Mouse (Mus musculus): ENCODE data around the gene Il4.

Gene Il4

DNA sequence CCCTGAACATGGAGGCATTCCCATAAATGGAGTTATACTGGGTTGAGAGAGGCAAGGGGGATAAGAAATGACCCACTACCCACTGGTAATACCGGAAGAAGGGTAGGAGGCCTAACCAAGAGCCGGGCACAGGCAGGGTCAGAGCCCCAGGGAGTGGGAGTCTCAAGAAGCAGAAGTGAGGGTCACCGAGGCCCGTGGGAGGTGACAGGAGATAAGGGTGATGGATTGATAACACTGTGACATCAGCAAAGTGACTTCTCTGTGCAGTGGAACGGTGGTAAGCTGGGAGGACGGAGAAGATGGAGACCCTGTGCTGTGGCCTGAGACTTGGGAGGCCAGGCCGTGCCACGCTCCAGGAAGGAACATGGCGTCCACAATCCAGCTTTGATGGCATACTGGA lies 5.1 kb upstream of the Il4 start:
- no peak for DNase-seq

DNA sequence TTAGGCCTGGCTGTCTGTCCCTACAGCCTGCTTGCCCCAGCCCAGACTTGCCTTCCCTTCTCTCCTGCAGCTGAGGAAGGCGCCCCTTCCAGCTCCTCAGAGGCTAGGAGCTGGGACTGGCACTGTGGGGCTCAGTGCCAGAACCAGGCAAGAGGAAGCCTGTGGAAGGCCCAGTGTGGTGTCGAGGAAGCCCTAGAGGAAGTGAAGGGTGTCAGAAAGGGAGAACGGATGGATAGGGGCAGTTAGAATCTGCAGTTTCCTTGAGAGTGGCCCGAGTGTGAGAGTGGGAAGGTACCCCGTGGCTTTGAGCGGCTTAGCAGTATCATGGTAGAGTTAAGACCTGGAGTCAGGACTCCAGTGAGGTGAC lies 4.0 kb upstream of the Il4 start:
- no peak for DNase-seq

DNA sequence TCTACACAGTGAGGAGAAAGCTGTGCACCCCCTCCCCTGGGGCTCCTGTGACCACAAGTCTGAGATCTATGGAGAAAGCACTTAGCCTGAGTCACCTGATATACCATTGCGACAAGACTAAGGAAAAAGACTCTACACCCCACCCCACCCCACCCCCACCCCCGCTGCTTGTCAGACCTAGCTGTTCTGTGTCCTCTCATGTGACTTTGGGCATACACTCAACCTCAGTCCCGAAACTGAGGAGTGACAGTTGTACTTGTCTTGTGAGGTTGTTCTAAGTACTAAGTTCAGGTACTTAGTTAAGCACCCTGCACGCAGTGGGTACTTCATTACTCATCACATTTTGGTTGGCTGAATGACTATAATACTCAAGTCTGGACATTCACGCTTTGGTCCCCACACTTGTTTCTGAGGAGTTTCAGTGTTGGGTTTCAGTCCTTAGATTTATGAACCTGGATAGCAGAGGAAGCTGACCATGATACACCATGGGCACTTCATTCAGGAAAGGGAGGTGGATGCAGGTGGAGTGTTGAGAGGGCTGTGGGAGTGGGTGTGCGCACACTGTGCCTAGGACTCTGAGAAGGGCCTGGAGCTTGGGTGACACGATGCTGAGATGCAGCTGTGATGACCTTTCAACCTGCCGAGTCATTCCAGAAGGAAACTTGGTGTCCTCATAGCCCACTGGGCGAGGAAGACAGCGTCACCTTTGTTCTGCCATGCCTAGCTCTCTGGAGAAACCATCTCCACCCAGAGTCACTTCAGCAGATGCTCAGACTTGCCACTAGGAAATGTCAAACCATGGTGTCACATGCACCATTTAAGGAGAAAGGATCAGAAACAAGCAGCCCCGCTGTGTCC lies 3.3 kb upstream of the Il4 start:
- DNase-seq: no peak

DNA sequence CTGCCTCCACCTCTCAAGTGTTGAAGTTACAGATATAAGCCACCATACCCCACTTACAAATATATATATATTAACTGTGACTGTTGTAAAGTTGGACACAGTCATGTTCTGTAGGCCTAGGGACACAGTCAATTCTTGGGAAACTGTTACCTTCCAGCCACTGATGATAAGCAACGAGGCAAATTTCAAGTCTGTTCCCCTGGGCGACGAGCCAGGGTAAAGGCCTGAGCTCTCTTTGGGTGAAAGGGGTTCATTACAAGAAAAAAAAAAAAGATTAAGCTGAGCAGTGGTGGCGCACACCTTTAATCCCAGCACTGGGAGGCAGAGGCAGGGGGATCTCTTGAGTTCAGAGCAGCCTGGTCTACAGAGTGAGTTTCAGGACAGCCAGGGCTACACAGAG lies 1.6 kb upstream of the Il4 start:
- no peak for DNase-seq

DNA sequence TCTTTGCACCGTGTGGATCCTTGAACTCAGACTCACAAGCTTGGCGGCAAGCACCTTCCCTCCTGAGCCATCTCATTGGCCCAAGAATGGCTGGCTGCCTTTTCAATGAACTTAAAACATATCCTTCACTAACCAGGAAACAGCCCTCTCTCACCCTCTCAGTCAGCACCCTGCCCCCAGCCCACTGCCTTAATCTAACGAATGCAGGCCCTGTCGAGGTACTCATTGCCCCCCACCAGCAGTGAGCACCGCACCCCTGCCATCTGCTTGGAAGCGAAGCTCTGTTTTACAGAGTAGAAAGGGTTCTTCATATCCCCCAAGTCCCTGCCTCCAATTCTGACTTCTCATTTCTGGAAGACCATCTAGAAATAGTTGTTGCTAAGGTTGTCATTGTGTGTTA lies 959 bp upstream of the Il4 start:
- no peak for DNase-seq

DNA sequence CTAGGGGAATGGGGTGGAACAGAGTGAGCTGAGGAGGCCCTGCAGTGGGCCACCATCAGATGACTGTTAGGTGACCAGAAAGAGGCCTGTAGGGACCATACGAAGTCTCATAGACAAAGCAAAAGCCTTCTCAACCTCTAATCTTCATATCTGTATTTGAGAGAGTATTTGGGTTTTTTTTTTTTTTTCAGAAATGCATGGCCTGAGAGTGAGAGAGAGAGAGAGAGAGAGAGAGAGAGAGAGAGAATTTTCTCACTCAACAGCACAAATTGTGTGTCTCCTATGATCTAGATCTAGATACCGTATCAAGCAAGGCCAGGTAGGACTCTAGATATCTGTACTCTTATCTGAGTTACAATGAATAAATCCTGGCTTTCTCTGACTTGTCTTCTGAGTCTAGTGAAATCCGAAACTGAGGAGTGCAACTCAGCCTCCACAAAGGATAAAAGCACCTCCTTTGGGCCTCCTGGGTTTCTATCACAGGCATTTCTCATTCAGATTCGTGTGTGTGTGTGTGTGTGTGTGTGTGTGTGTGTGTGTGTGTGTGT lies 833 bp downstream of the Il4 start:
- no peak for DNase-seq

DNA sequence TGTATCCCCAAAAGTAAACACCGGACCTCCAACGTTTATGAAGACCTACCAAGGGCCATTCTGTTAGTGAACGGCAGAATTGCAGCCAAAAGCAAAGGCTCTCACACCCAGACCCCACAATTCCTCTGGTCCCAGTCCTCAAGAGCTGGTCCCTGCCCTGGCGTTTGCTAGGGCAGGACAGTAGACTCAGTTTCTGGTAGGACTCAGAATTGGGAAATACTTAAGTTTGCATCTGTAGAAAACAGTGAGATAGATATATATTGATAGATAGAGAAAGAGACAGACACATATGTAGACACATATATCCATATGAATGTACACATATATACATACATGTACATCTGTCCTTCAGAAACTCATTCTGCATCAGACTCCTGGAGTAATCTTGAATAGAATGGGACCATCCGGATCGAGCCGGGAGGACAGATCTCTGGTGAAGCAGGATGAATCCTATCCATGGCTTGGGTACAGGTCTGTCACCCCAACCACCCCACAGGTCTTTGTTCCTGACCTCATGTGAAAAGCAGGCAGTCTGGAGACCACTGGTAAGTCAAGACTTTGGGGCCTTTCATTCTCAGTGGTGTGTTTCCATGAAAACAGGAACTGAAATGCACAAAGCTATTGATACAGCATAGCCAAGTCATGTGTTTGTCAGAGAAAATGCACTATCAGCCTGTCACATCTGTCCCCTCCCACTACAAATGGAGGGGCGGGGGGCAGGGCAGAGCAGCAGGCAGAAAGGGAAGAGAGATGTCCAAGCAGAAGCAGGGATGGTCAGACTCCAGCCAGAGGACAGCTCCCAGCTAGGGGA lies 1.5 kb downstream of the Il4 start:
- DNase-seq: no peak

DNA sequence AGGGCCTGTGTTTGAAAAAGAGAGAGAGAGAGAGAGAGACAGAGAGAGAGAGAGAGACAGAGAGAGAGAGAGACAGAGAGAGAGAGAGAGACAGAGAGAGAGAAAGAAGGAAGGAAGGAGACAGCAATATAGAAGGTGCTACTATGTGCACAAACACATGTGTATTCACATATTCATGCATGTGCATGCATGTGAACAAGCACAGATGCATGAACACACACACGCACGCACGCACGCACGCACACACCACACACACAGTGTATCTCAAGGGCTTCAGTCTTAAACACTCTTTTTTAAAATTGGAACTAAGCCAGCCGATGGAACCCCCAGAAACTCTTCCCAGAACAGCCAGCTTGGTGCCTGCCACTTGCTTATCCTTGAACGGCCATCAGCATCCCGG lies 2.9 kb downstream of the Il4 start:
- DNase-seq: no peak

DNA sequence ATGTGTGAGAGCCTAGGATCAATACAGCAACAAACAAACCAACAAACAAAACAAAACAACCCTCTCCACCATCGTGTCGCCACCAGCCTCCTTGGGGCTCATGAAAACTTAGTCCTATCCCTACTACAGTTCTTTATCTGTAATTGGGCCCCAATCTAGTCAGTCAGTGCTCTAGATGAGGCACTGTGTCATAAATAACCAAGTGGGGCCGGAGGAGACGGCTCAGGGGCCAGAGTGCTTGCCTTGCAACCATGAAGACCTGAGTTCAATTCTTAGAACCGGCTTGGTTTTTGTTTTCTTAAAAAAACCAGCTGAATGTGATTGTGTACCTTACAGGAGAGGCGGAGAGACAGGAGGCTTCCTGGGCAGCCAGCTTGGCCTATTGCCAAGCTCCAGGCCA lies 3.3 kb downstream of the Il4 start:
- no peak for DNase-seq

DNA sequence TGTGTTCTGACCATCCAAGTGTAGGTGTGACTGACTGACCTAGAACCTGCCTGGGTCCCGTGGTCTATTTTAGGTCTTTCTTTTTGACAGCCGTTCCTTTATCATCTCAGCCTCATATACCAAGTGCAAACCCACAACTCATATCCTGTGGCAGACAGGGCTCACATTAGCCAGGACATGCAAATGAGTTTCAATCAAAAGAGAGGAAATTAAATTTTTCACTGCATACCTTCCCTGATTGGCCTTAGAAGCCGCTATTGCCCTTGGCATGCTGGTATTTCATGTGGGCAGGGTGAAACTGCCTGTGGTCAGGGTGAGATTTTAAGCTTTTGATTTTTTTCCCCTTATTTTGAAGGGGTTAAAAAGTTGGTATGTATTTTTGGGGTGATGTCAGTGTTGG lies 8.8 kb downstream of the Il4 start:
- no peak for DNase-seq

DNA sequence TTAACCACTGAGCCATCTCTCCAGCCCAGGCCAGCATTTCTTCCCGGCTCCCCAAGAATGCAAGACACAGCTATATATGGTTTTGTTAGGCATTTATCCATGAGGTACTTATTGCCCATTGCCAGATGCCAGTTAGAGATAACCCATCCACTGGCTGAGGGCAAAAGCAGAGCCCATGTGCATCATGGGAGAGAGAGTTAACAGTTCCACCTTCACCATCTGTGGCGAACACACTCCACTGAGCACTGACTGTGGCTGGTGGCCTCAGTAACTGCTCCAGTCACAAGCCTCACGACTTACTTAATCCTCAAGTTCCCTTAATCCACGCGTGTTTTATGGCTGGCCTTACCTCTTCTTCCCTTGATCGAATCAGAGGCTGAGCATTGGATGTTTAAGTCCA lies 9.2 kb downstream of the Il4 start:
- no peak for DNase-seq

DNA sequence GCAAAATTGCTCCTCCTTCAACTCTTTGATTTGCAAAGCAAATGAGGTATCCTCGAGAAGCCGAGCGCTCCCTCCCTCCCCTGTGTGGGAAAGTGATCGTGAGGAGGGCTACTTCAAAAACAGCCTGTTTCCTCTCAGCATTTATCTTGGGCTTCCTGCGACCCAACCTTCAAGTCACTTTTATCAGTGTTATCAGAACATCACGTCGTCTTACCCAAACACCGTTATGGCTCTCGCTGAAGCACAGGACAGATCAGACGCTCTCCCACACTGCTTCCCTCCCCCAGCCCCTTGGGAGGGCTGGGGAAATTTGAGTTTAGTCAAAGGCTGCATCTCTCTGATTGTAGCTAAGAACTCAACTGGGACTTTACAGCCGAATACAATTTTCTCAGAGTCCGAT lies 12.9 kb downstream of the Il4 start:
- no peak for DNase-seq

DNA sequence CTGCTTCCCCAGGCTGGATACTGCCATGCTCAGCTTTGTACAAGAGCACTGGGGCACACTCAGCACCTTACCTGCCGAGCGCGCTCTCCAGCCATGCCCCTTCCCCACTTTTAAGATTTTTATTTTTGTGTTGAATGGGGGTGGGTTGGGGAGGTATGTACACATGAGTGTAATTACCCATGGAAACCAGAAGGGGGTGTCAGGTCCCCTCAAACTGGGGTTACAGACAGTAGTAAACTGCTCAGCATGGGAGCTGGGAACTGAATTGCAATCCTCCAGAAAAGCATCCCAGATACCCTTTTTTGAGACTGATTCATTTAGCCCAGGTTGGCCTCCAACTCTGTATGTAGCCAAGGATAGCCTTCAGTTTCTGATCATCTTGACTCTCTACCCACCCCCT lies 13.5 kb downstream of the Il4 start:
- DNase-seq: no peak

DNA sequence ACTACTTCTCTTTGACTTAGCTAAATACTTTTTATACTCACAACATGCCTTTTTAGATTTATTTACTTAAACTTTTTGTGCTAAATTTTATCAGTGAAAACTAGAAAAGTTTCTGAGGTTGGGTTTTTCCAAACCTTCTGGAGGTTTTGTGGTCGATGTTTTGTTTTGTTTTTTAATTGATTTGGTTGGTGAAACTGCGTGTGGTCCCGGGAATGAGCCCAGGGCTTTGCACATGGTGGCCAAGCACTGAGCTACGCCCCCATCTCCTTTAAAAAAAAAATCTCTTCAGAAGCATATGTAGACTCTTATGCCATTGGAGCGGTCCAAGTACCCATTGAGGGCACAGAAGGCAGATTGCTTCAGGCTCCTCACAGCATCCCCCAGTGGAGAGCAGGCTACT lies 27.4 kb downstream of the Il4 start:
- no peak for DNase-seq

DNA sequence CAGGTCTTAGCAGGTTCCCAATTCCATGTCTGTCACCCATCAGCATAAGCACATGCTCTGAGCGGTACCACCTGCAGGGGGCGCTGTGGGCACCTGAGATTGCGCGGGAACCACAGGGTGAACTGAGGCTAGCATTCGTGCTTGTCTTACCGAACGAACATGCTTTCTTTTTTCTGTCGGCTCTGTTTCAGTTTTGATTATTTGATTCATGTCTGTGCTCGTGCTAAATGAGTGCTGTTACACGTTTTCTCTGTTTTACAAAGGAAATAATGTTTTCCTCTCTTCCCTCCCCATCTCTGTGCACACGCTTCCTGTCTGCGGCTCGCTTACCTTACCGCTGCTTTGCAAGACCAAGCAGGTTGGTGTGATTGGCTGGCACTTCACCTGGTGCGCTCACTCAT lies 28.1 kb downstream of the Il4 start:
- no peak for DNase-seq

DNA sequence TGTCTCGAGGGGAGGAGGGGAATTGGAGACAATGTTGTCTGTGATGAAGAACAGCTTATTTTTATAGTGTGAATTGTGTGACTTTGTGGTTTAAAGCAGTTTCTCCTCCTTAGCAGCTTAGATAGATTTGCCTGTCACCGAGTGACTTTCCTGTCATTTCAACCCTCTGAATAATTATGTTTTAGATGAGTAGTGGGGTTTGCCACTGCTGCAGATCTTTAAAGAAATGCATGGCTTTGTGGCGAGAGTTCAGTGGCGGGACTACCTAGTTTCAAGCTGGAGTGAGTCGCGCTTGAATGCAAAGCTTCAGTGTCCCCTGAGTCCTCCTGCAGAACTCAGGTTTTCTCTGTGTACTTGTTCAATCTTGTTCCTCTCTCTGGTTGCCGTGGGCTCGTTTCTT lies 30.2 kb downstream of the Il4 start:
- no peak for DNase-seq

DNA sequence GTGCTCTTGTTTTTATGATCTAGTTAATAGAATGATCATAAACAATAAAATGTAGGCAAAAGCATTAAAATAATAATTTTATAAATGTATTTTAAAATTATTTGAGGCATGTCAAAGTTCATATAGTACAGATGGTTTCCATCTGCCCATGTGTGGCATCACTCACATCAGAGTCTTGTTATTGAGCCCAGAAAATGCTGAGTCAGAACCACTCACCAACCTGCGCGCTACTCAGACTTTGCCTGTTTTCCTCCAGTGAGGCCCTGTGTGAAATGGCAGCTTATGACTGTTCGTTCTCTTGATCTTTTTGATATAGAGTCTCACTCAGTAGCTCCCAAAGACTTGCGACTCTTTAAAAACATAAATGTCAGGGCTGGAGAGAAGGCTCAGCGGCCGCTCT lies 33.0 kb downstream of the Il4 start:
- DNase-seq: no peak

DNA sequence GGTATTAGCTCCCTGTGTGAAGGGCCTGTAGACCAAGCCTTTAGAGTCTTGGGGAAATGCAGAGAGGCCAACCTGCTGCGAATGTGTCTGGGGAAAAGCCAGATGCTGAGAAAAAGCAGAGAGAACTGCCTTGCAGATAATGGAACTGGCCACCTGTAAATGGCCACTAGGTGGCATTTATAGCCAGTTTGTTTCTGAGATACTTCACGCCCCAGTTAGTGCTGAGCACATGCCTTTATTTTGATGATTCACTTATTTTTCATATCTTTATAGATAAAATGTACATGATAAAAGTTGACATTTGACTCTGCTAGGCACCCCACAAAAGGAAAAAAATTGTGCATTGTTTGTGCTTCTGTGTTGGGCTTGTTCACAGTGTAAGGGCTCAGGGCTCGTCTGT lies 33.6 kb downstream of the Il4 start:
- peak; percentile 10 for DNase-seq

DNA sequence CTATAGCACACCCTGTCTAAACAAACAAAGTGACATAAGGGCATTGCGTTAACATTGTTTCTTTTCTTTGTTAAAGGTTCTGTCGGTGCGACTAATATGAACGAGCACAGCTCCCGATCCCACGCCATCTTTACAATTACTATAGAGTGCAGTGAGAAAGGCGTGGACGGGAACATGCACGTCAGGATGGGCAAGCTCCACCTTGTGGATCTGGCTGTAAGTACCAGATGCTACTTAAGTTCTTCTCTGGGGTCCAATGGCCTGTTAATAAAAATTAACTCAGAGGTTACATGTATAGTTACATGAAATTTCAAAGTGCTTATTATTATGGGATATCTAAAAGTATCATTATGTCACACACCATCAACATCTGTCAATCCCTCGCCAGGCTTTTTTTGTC lies 35.3 kb downstream of the Il4 start:
- DNase-seq: no peak

DNA sequence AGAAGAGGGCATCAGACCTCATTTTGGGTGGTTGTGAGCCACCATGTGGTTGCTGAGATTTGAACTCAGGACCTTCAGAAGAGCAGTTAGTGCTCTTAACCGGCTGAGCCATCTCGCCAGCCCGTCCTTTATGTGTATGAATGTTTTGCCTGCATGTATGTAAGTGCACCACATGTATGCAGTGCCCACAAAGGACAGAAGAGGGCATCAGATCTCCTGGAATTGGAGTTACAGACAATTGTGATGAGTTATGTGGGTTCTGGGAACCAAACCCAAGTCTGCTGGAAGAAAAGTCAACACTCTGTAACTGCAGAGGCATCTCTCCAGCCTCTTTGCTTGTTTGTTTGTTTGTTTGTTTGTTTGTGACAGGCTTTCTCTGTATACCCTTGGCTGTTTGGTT lies 37.9 kb downstream of the Il4 start:
- DNase-seq: no peak

DNA sequence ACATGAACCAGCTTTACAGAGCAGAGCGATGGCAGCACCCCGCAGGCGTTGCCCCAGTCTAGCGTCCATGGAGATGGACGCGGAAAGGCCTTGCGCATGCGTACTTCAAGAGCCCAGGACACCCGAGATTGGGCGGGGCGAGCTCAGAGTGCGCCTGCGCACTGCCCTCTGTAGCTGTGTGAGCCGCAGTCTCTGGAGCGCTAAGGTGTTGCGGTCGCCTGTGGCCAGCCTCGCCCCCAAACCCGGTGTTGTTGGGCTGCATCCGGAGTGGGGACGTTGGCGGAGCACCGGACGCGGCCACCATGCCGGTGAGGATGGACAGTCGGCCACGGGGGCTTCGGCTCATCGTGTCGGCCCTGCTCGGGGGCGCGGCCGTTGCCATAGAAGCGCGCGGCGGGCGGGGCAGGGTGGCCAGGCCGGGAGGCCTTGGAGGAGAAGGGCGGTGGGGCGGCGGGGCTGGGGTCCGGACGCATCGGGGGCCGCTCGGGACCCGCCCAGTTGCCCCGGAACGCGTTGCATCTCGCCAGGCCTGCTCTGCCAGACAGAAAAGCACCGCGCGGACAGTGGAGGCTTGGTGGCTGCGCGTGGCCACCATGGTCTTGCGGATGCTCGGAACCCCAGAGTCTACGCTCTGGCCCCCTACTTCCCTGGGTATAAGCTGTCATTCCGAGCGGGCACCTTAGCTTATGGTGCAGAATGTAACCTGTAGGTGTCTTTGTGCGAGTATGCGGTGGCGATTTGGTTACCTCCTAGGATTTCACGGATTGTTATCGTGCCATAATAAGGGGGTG lies 51.0 kb downstream of the Il4 start, which contains the start of gene Kif3a:
TSS of gene Kif3a (plus strand) at position 156 of the 791 bp plus-strand sequence.
- peak; percentile 97 for DNase-seq

DNA sequence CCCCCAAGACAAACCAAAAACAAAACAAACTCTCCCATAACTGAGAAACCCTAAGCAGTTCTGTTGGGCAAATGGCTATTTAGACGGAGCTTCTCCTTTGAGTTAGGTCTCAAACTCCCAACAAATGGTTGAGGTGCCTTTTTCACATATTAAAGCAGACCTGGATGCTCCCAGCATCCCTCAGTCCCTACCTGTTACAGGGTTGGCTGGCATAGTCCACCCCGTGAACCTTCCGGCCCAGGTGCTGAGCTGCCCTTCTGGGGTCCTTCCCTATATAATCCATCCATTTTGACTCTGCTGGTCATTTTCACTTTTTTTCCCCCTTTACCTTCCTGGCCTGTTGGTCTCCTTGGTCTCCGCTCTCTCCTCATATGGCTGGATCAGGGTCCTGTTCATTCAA lies 51.8 kb downstream of the Il4 start:
- no peak for DNase-seq

DNA sequence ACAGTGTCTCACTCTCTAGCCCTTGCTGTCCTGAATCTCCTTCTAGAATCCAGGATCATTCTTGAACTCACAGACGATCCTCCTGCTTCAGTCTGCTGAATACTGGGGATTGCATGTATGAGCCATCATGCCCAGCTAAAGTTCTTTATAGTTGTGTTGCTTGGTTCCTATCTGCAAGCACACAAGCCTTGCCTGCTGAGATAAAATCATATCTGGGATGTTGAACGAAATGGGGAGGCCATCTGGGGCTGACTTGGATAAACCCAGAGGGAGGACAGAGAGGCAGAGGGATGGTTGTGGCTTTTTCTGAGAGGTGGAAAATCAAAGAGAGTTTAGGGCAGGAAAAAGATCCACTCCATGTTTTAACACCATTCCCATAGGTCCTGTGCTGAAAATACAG lies 56.5 kb downstream of the Il4 start:
- no peak for DNase-seq

Data from kidney, postnatal 14 days (tissue).